Mouse (Mus musculus) liver, embryonic 14.5 days (tissue): ENCODE data around the gene Scin. TPM values are rescaled to one million over a fixed set of nuclear protein-coding genes. Genes with fewer than 3 reads are reported as not detected.

Source experiments
- ATAC-seq: fragments of 200-750 bp; cut with Nextera tagmentation; 2 replicates; pipeline ENCODE4 v1.8.0; 2017; ENCODE audit warnings: moderate number of reproducible peaks, mild to moderate bottlenecking, moderate library complexity; ENCODE audit not compliant: insufficient read depth
- DNase-seq, 3 experiments: peaks; one replicate each; pipeline ENCODE4 v3.0.0-alpha.2; 2012 to 2013; ENCODE audit warnings: low read depth in 3 of 3, low spot score in 3 of 3
- H3K27ac ChIP-seq: fragments of 300-500 bp; sonication (generic); 2 replicates; pipeline ENCODE4 v1.5.1; 2014; ENCODE audit warnings: moderate library complexity, mild to moderate bottlenecking, control low read depth, inconsistent platforms
- H3K27me3 ChIP-seq: fragments of 300-500 bp; sonication (generic); 2 replicates; pipeline ENCODE4 v1.6.1; 2014; ENCODE audit warnings: mild to moderate bottlenecking, low read length, moderate library complexity; ENCODE audit not compliant: control insufficient read depth, insufficient read depth
- H3K36me3 ChIP-seq: fragments of 300-500 bp; sonication (generic); replicated peaks from 2 replicates; pipeline ENCODE4 v1.6.1; 2014; ENCODE audit warnings: low read depth; ENCODE audit not compliant: control insufficient read depth, insufficient read depth
- H3K4me1 ChIP-seq, 2 experiments: fragments of 200-500 bp in 1 of 2; fragments of 300-500 bp in 1 of 2; sonication (generic) in 1 of 2; replicated peaks; 2 replicates each; pipeline ENCODE4 v1.6.1; 2012 to 2014; ENCODE audit warnings: antibody characterized with exemption in 1 of 2, inconsistent platforms in 1 of 2, low read length in 1 of 2; ENCODE audit not compliant: control insufficient read depth in 2 of 2, insufficient read depth in 2 of 2
- H3K4me2 ChIP-seq: fragments of 300-500 bp; sonication (generic); 2 replicates; pipeline ENCODE4 v1.6.1; 2014; ENCODE audit warnings: low read depth, mild to moderate bottlenecking, control low read depth, moderate library complexity
- H3K4me3 ChIP-seq, 2 experiments: fragments of 200-500 bp in 1 of 2; fragments of 300-500 bp in 1 of 2; sonication (generic) in 1 of 2; 2 replicates each; pipeline ENCODE4 v1.5.1; 2012 to 2014; ENCODE audit warnings: low read depth in 2 of 2, low read length in 2 of 2, mild to moderate bottlenecking in 2 of 2, control low read depth in 1 of 2, inconsistent platforms in 1 of 2, moderate library complexity in 1 of 2; ENCODE audit not compliant: insufficient read depth in 1 of 2
- H3K9ac ChIP-seq: fragments of 300-500 bp; sonication (generic); replicated peaks from 2 replicates; pipeline ENCODE4 v1.6.1; 2014; ENCODE audit warnings: mild to moderate bottlenecking, control low read depth, moderate library complexity
- H3K9me3 ChIP-seq: fragments of 300-500 bp; sonication (generic); 2 replicates; pipeline ENCODE4 v1.6.1; 2016; ENCODE audit warnings: low read length, mixed read lengths; ENCODE audit not compliant: control insufficient read depth
- CTCF ChIP-seq: IDR thresholded peaks from 2 replicates; pipeline ENCODE4 v1.5.1; 2016; ENCODE audit warnings: antibody characterized with exemption, low read depth, control low read depth
- EP300 ChIP-seq: IDR thresholded peaks from 2 replicates; pipeline ENCODE4 v1.6.1; 2016; ENCODE audit warnings: antibody characterized with exemption, low read depth
- WGBS: fragments of 180-500 bp; shearing (Covaris S2); extraction: QIAGEN DNeasy Blood & Tissue Kit; methylation state at CpG from one replicate; pipeline ENCODE4 v1.1.7; 2014; ENCODE audit not compliant: insufficient replicate concordance; 5-methylcytosine and 5-hydroxymethylcytosine counted together
- polyA plus RNA-seq, 2 experiments: library from polyadenylated mRNA; depleted of rRNA in 1 of 2; stranded (reverse) in 1 of 2; unstranded in 1 of 2; fragments of >200 nt; fragmentation: Nextera tagmentation in 1 of 2; extraction: Ambion mirVana in 1 of 2; gene quantifications; 2 replicates each; pipeline versions ENCODE4 v1.2.1 to v1.2.3; 2012 to 2014

Gene Scin
- polyA plus RNA-seq, 2 experiments = 0.04 TPM; not detected in 1

DNA sequence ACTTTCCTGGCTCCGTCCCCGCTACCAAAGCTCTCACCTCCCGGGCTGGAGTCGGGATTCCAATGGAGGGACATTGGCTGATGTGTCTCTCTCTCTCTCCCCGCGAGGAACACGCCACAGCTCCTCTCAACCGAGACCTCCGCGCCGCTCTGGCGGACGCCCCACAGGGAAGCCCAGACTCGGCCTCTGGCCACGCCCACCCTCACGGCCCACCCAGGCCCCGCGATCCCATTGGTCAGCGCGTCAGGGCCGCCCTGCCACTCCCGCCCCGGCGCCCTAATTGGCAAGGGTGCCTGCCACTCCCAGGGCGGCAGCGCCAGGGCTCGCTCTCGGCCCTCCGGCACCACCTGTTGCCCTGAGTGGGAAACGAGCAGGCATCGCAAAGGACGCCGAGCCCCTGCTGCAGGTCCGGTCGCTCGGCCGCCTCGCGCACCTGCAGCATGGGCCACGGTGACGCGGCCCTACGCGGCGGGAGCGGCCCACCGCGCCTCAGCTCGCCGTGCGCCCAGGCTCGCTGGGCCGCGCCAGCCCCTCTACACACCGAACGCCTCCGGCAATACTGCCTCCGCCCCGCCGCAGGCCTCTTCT is 96.7 kb downstream of the Scin start:
- under 1% methylated on average over 56 of the region's 60 CpGs for WGBS
- Histone ChIP-seq H3K4me3 (peak overlapping the region; percentile 81 to 82), H3K27ac (peak overlapping the region; percentile 94), H3K9me3 (no peaks in the 10 kb centered on the region), H3K27me3 (no peaks in the 10 kb centered on the region), H3K4me2 (peak overlapping the region; percentile 82), H3K4me1 (peaks cover 0 to 8% of the 10 kb centered on the region in 2 experiments; a peak in 3 of 4 replicates), H3K36me3 (peaks cover 12% of the 10 kb centered on the region), H3K9ac (peak overlapping the region; percentile 99)
- TF ChIP-seq EP300 (peak; percentile 41), CTCF (peak; percentile 82)
- DNase-seq (peak; percentile 91 to 93 (median 92)), ATAC-seq (peak; percentile 91)

DNA sequence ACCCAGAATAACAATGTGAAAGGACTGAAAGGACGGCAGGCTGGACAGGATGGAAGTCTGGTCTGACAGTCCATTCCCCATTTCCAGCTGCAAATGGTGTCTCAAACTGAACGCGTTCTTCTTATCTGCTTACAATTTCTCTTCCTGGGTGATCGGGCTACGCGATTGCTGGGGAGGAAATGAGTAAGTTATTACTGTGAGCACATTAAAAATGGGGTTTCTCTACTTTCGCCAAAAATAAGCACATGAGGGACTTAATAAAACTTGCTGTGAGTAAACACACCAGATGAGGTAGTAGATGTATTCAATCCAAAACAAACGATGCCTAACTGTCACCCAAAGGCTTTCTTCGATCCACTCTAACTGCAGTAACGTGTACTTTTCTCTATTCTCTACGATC is 97.4 kb downstream of the Scin start:
- Histone ChIP-seq H3K4me2 (peak overlapping the region; percentile 82), H3K27me3 (no peaks in the 10 kb centered on the region), H3K4me1 (peaks cover 0 to 8% of the 10 kb centered on the region in 2 experiments), H3K9ac (peak overlapping the region; percentile 99), H3K27ac (peak overlapping the region; percentile 88), H3K4me3 (peak overlapping the region; percentile 81 to 82), H3K36me3 (peaks cover 14% of the 10 kb centered on the region), H3K9me3 (no peaks in the 10 kb centered on the region)
- ATAC-seq = no peak
- WGBS = under 1% methylated on average over 11 of the region's 11 CpGs
- no peak for TF ChIP-seq CTCF
- TF ChIP-seq EP300 = no peak
- DNase-seq = no peak

DNA sequence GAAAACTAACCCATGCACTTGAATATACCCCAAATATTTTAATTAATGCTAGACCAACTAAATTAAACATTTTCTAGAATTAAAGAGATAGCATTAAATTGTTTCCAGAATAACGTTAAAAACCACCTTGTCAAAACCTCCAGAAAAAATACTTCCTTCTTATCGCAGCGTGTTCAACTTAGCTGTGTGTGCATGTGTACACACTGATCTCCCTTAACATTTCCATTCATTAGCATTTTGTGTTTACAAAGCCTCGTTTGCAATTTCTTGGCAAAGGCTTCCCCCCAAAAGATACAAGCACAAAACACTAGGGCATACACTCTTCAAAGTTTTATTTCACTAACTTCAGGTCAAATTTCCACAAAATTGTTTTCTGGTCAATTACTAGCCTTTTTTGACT is 98.5 kb downstream of the Scin start:
- Histone ChIP-seq H3K27ac (peak overlapping the region; percentile 88), H3K36me3 (peaks cover 15% of the 10 kb centered on the region), H3K9ac (peak overlapping the region; percentile 99), H3K4me3 (peak overlapping the region; percentile 81 to 82), H3K4me2 (peak overlapping the region; percentile 82), H3K27me3 (no peaks in the 10 kb centered on the region), H3K4me1 (peaks cover 0 to 8% of the 10 kb centered on the region in 2 experiments), H3K9me3 (no peaks in the 10 kb centered on the region)
- TF ChIP-seq EP300 (no peak), CTCF (no peak)
- no peak for ATAC-seq
- no peak for DNase-seq
- WGBS = 43% methylated on average over 4 of the region's 4 CpGs

DNA sequence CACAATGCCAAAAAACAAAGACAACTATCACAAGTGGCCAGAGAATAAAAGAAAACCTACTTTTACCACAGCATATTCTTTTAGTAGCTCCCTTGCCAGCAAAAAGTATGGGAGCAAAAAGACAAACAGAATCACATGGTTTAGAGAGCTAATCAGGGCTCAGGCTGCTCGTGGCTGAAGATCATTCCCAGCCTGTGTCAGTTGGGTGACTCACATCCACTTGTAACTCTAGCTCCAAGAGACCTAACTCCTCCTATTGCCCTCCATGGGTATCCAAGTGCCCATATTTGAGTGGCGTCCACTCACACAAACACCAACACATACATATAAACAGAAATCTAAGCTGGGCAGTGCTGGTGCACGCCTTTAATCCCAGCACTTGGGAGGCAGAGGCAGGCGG is 104.8 kb downstream of the Scin start:
- H3K4me3 ChIP-seq = no peak overlapping the region
- peaks cover 22 to 25% of the 10 kb centered on the region in 2 experiments for H3K4me1 ChIP-seq
- peaks cover 4% of the 10 kb centered on the region for H3K36me3 ChIP-seq
- H3K27ac ChIP-seq = no peak overlapping the region; the same call in none of the 2 replicates
- 51% methylated on average over 4 of the region's 4 CpGs for WGBS
- no peak for TF ChIP-seq CTCF
- TF ChIP-seq EP300 = no peak
- no peaks in the 10 kb centered on the region for H3K9me3 ChIP-seq
- no peak overlapping the region for H3K4me2 ChIP-seq
- H3K27me3 ChIP-seq = no peaks in the 10 kb centered on the region
- no peak overlapping the region for H3K9ac ChIP-seq
- ATAC-seq (no peak), DNase-seq (no peak)

DNA sequence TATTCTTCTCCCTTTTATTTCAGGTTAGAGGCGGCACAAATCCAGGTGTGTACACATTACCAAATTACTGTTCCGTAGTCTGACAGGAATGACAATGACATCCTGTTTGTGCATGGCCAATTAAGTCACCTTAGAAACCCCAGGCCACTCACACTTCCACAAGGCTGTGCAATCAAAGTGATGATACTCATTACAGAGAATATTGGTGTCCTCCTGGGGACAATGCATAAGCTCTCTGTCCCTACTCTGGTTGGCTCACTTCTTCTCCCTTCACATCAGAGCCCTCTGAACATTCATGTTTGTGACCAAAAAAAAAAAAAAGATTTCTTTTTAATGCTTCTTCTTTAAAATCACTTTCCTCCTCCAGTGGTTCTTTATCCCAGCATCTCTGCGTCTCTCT is 106.2 kb downstream of the Scin start:
- no peak for TF ChIP-seq CTCF
- TF ChIP-seq EP300 = no peak
- WGBS = 60% methylated on average over 3 of the region's 3 CpGs
- peak overlapping the region; percentile 93 for H3K27ac ChIP-seq
- H3K4me1 ChIP-seq = peaks cover 27 to 29% of the 10 kb centered on the region in 2 experiments
- H3K9ac ChIP-seq = no peak overlapping the region; the same call in 1 of the 2 replicates
- no peaks in the 10 kb centered on the region for H3K27me3 ChIP-seq
- DNase-seq (no peak), ATAC-seq (peak; percentile 54)
- peaks cover 3% of the 10 kb centered on the region; the same call in 1 of the 2 replicates for H3K36me3 ChIP-seq
- no peaks in the 10 kb centered on the region for H3K9me3 ChIP-seq
- H3K4me2 ChIP-seq = peak overlapping the region; percentile 60
- H3K4me3 ChIP-seq = no peak overlapping the region
